In genomic region chr6:126445519-126445918, GRCm38 (mm10) we compare ENCODE assay signal across 16 mouse cellular contexts.
DNase-seq lines count a peak whose midpoint lies in the region; ATAC-seq and TF ChIP-seq lines count a peak whose summit lies in the region.
"Had no signal": no experiment of that assay in that cellular context is flagged by ENCODE, and none has a peak within 500 bp of the region (broad histone marks: within the 10 kb centered on the region; RNA-seq: fewer than 3 reads in every experiment).

No protein-coding gene starts in this region.

- TF ChIP-seq CTCF in cerebellum, adult 2 months (IDR thresholded peaks at IDR 0.05; ENCODE audit: borderline replicate concordance, insufficient read depth, low read depth, low read length), result peak; percentile 13; the same call in 1 of the 2 replicates
- TF ChIP-seq CTCF in hindbrain, postnatal 0 days (IDR thresholded peaks at IDR 0.05; ENCODE audit: low read depth), result 0 out of 2 replicates have a peak, but pooled peaks have one; percentile 14

- no peaks in the 10 kb centered on the region for H3K4me1 ChIP-seq in cerebellum, adult 2 months (ENCODE audit: control insufficient read depth, insufficient read depth, low read length)
- no peaks in the 10 kb centered on the region for H3K4me1 ChIP-seq in hindbrain, postnatal 0 days (ENCODE audit: insufficient read depth, low read length)
- H3K4me1 ChIP-seq in hindbrain, embryonic 11.5 days (replicated peaks; ENCODE audit: control insufficient read depth, insufficient read depth, low read length), result no peaks in the 10 kb centered on the region
- H3K4me1 ChIP-seq: heart, embryonic 13.5 days; hindbrain, embryonic 10.5 days; liver, embryonic 13.5 days had no signal

- peak in 1 of 2 experiments; percentile 8 for DNase-seq in cerebellum, adult 2 months
- DNase-seq in cerebellum, adult 8-10 months, result no peak
- DNase-seq in hindbrain, postnatal 0 days (ENCODE audit: low spot score), result no peak
- DNase-seq in hindbrain, embryonic 11.5 days (ENCODE audit: low spot score), result no peak
- peak; percentile 23 for DNase-seq in A20 (ENCODE audit: low read depth, low spot score)
- DNase-seq in ZHBTc4 (ENCODE audit: low read depth, low spot score), result peak; percentile 26
- DNase-seq in adrenal gland, postnatal 10 days, result no peak
- no peak for DNase-seq in urinary bladder, postnatal 36 days (ENCODE audit: low spot score in 2 of 2)
- DNase-seq: liver, embryonic 13.5 days; lung, postnatal 36 days; midbrain, embryonic 14.5 days; right cerebral cortex, postnatal 14 days; thymus, postnatal 36 days had no signal

- H3K4me2 ChIP-seq in hindbrain, postnatal 0 days (ENCODE audit: low read depth, low read length), result no peak overlapping the region
- no peak overlapping the region for H3K4me2 ChIP-seq in hindbrain, embryonic 11.5 days (replicated peaks; ENCODE audit: low read depth, low read length)
- H3K4me2 ChIP-seq: heart, embryonic 13.5 days; liver, embryonic 13.5 days had no signal

- WGBS in cerebellum, adult 2 months, result 33% methylated on average over 3 of the region's 3 CpGs
- 27% methylated on average over 3 of the region's 3 CpGs for WGBS in hindbrain, postnatal 0 days
- WGBS in hindbrain, embryonic 11.5 days, result 27% methylated on average over 3 of the region's 3 CpGs

- ATAC-seq in hindbrain, postnatal 0 days, result no peak
- ATAC-seq in hindbrain, embryonic 11.5 days (ENCODE audit: low FRiP score), result no peak

- H3K27me3 ChIP-seq in cerebellum, adult 2 months (ENCODE audit: control insufficient read depth, insufficient read depth, low read length), result no peaks in the 10 kb centered on the region; the same call in 1 of the 2 replicates
- no peaks in the 10 kb centered on the region for H3K27me3 ChIP-seq in hindbrain, postnatal 0 days (ENCODE audit: insufficient read depth, low read length)
- H3K27me3 ChIP-seq in hindbrain, embryonic 11.5 days (ENCODE audit: control insufficient read depth, insufficient read depth, low read length), result no peaks in the 10 kb centered on the region
- H3K27me3 ChIP-seq: liver, embryonic 13.5 days had no signal

- no peaks in the 10 kb centered on the region for H3K9me3 ChIP-seq in hindbrain, postnatal 0 days (ENCODE audit: low read length)
- no peaks in the 10 kb centered on the region for H3K9me3 ChIP-seq in hindbrain, embryonic 11.5 days (ENCODE audit: control insufficient read depth, low read length)
- H3K9me3 ChIP-seq: heart, embryonic 13.5 days; hindbrain, embryonic 10.5 days; limb, embryonic 10.5 days; liver, embryonic 13.5 days had no signal

- no peak overlapping the region for H3K27ac ChIP-seq in cerebellum, adult 2 months (ENCODE audit: insufficient read depth, low read length)
- H3K27ac ChIP-seq in hindbrain, postnatal 0 days, result no peak overlapping the region
- no peak overlapping the region for H3K27ac ChIP-seq in hindbrain, embryonic 11.5 days (ENCODE audit: low read depth, low read length)
- H3K27ac ChIP-seq: heart, embryonic 13.5 days; hindbrain, embryonic 10.5 days; limb, embryonic 10.5 days; liver, embryonic 13.5 days had no signal

- H3K4me3 ChIP-seq in cerebellum, adult 2 months (replicated peaks; ENCODE audit: insufficient read depth, low read depth, low read length), result no peak overlapping the region
- no peak overlapping the region for H3K4me3 ChIP-seq in hindbrain, postnatal 0 days (ENCODE audit: low read length)
- H3K4me3 ChIP-seq in hindbrain, embryonic 11.5 days (ENCODE audit: low read depth, low read length), result no peak overlapping the region
- H3K4me3 ChIP-seq: heart, embryonic 13.5 days; hindbrain, embryonic 10.5 days; limb, embryonic 10.5 days; liver, embryonic 13.5 days had no signal

- no peaks in the 10 kb centered on the region for H3K36me3 ChIP-seq in hindbrain, postnatal 0 days (ENCODE audit: insufficient read depth, low read length)
- H3K36me3 ChIP-seq in hindbrain, embryonic 11.5 days (ENCODE audit: control insufficient read depth, insufficient read depth, low read length), result no peaks in the 10 kb centered on the region
- H3K36me3 ChIP-seq: heart, embryonic 13.5 days; hindbrain, embryonic 10.5 days; limb, embryonic 10.5 days; liver, embryonic 13.5 days had no signal

- H3K9ac ChIP-seq in hindbrain, postnatal 0 days (replicated peaks; ENCODE audit: low read length), result no peak overlapping the region
- H3K9ac ChIP-seq in hindbrain, embryonic 11.5 days (ENCODE audit: low read depth, low read length), result no peak overlapping the region
- H3K9ac ChIP-seq: heart, embryonic 13.5 days; liver, embryonic 13.5 days had no signal

- no peak for TF ChIP-seq POLR2A in cerebellum, adult 2 months (IDR thresholded peaks at IDR 0.05; ENCODE audit: borderline replicate concordance, insufficient read depth, low read length)

Comparison
In these comparisons a context has a peak if more than half of its experiments do, and no peak if none do; other contexts are left out.
1. DNase-seq: peak in A20 (single experiment) and ZHBTc4 (single experiment); none in cerebellum, adult 8-10 months (single experiment), hindbrain, postnatal 0 days (single experiment), hindbrain, embryonic 11.5 days (single experiment), adrenal gland, postnatal 10 days (single experiment) and urinary bladder, postnatal 36 days (0 of 2).